Mouse (Mus musculus) NIH3T3 (cell line): ENCODE results near the gene Lamtor5.
"Not testable (repeated sequence)": the region's sequence is repeated elsewhere in the genome, so short reads cannot be mapped to it uniquely, and the experiment has no call there.

Source experiments
- DNase-seq: peaks from one replicate; pipeline ENCODE4 v3.0.0-alpha.2; 2012; ENCODE audit warnings: low read depth

The Lamtor5 gene

GRCm38 (mm10) chr3:107272433-107272832, 6.2 kb upstream of the Lamtor5 start:
- no peak for DNase-seq

GRCm38 (mm10) chr3:107273820-107274219, 4.8 kb upstream of the Lamtor5 start:
- DNase-seq: peak; percentile 85

- no peak for DNase-seq
These were observed 3.3 kb upstream of the Lamtor5 start for GRCm38 (mm10) chr3:107275351-107275750.

- DNase-seq: peak; percentile 36
These were observed 2.7 kb upstream of the Lamtor5 start for GRCm38 (mm10) chr3:107275996-107276395.

- DNase-seq: no peak
These were observed 2.0 kb upstream of the Lamtor5 start for GRCm38 (mm10) chr3:107276626-107277025.

GRCm38 (mm10) chr3:107286123-107286522, 7.5 kb downstream of the Lamtor5 start:
- no peak for DNase-seq

- DNase-seq: no peak
These were observed 8.7 kb downstream of the Lamtor5 start for GRCm38 (mm10) chr3:107287346-107287745.

GRCm38 (mm10) chr3:107290764-107291381, 12.2 kb downstream of the Lamtor5 start, which contains the start of gene Slc16a4:
TSS of gene Slc16a4 (plus strand) at chr3:107291230.
- peak; percentile 82 for DNase-seq

GRCm38 (mm10) chr3:107295672-107296360, 17.2 kb downstream of the Lamtor5 start:
- no peak for DNase-seq

- DNase-seq: not testable (repeated sequence)
These were observed 18.3 kb downstream of the Lamtor5 start for GRCm38 (mm10) chr3:107296917-107297316.

GRCm38 (mm10) chr3:107317338-107317737, 38.7 kb downstream of the Lamtor5 start:
- no peak for DNase-seq

GRCm38 (mm10) chr3:107321141-107321540, 42.5 kb downstream of the Lamtor5 start:
- DNase-seq: no peak

GRCm38 (mm10) chr3:107321776-107322175, 43.1 kb downstream of the Lamtor5 start:
- no peak for DNase-seq

- no peak for DNase-seq
These were observed 47.8 kb downstream of the Lamtor5 start for GRCm38 (mm10) chr3:107326442-107326841.

- DNase-seq: no peak
These were observed 52.1 kb downstream of the Lamtor5 start for GRCm38 (mm10) chr3:107330503-107331424.

- no peak for DNase-seq
These were observed 53.1 kb downstream of the Lamtor5 start for GRCm38 (mm10) chr3:107331746-107332126.

GRCm38 (mm10) chr3:107332127-107332959, 53.7 kb downstream of the Lamtor5 start:
- peak; percentile 64 for DNase-seq

- peak; percentile 99 for DNase-seq
These were observed 54.3 kb downstream of the Lamtor5 start for GRCm38 (mm10) chr3:107332960-107333380.
